Mouse (Mus musculus) olfactory bulb, adult 2 months (tissue): Measurements from ENCODE around the gene Sema5a.

Source experiments
- CTCF ChIP-seq: fragments of 200-500 bp; IDR thresholded peaks from 2 replicates; pipeline ENCODE4 v1.5.1; 2012; ENCODE audit warnings: low read depth, mild to moderate bottlenecking, low read length, moderate library complexity; ENCODE audit not compliant: insufficient read depth
- POLR2A ChIP-seq: fragments of 200-500 bp; IDR thresholded peaks from 2 replicates; pipeline ENCODE4 v1.6.1; 2012; ENCODE audit warnings: mild to moderate bottlenecking, low read depth, low read length, moderate library complexity; ENCODE audit not compliant: insufficient read depth

DNA sequence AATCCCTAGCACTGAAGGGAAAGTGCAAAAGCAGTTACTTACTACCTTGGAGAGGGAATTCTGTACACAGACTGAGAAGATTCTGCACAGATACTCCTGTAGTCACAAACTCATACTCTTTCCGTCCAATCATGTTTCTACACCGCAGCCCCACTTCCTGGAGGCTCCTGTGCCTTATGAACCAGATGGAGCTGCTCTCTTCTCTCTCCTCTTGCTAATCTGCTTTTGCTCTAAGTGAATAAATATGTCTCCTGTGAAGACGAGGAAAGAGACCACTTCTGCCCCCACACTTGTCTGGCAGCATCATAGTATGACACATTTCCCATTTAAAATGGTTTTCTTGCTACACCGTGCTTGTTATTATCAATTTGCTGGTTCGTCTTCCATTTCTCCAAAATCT lies 41.4 kb upstream of the Sema5a start:
- TF ChIP-seq POLR2A, result no peak
- no peak for TF ChIP-seq CTCF
